Mouse (Mus musculus): ENCODE measurements around the gene Nrcam. TPM values are rescaled to one million over a fixed set of nuclear protein-coding genes. Genes with fewer than 3 reads are reported as not detected.
"Not testable (repeated sequence)": the region's sequence is repeated elsewhere in the genome, so short reads cannot be mapped to it uniquely, and the experiment has no call there.

The Nrcam gene
- 100 to 1,000 TPM; 495 to 532 (median 509) TPM for total RNA-seq (2022)

DNA sequence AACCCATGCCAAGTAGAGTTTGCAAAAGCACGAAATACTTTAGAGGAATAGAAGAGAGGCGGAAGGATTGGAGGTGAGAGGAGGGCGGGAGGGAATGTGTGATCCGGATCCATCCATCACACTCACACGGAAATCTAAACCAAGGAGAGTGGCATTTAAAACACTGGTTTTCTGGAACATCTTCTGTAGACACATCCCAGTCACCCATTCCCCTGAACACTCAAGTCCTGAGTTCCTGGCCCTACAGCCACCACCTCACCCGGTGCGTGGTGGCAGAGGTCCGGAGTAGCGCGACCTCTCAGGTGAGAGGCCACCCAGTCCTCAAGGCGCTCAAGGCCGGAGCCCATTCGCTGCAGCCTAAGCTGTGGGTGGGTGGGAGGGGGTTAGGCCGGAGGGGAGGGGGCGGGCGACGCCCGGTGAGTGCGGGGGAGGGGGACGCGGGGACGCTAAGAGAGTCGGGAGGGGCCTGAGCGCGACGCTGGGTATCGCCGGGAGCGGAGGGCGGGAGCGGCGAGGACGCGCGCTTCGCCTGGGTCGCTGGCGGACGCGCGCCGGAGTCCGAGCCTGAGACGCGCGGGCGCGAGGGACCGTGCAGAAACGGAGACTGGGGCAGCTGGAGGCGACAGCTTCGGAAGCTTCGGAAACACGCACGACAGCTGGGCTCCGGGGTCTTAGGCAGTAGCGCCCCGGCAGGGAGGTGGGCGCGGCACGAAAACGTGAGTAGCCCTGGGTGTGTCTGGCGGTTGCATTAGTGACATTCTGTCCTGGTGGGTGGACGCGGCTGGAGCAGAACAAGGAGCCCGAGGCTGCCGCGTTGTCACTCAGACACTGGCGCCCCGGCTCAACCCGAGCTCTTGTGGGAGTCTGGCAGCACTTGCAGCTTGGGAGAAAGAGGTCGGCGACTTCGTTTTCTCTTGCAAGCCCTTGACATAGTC lies at the start of gene Nrcam:
Gene Nrcam (plus strand): TSS at position 505 of the 935 bp plus-strand sequence.
- DNase-seq (ENCODE audit: low spot score in 2 of 2): peak; percentile 52 to 70

- DNase-seq (ENCODE audit: low spot score in 2 of 2): not testable (repeated sequence)
These were observed 48.5 kb upstream of the Nrcam start for GRCm38 (mm10) chr12:44280147-44280546.

DNA sequence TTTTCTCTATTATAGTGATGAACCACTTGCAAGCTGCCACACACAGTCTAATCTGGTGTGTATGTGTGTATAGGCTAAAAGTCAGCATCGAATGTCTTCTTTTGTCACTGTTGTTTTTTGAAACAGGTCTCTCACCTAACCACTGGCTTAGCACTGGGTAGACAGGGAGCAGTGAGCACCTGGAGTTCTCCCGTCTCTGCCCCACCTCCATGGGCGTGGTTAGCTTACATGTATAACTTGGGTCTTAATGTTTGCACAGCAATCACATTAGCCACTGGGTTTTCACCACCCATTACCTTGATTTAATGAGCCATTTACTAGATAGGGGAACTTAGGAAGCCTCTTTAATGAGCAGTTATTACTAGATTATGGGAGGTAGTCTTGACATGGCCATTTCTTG lies 47.2 kb upstream of the Nrcam start:
- DNase-seq (ENCODE audit: low spot score in 2 of 2): no peak

GRCm38 (mm10) chr12:44283378-44283777 lies 45.3 kb upstream of the Nrcam start:
- DNase-seq (ENCODE audit: low spot score in 2 of 2): no peak

DNA sequence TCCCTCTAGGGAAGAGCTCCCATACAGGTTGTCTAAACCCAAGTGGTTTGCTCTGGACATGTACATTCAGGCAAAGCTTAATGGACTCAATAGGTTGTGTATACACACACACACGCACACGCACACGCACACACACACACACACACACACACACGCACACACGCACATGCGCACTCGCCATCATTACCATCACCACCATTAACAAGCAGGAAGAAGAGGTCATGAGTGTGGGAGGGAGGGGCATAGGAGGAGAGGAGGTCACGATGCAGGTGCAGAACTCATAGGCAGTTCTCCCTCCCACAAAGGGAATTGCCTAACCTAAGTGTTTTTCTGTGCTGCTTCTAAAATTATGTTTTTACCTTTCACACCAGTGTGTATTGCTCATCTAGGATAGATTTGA lies 41.7 kb upstream of the Nrcam start:
- DNase-seq (ENCODE audit: low spot score in 2 of 2): no peak

DNA sequence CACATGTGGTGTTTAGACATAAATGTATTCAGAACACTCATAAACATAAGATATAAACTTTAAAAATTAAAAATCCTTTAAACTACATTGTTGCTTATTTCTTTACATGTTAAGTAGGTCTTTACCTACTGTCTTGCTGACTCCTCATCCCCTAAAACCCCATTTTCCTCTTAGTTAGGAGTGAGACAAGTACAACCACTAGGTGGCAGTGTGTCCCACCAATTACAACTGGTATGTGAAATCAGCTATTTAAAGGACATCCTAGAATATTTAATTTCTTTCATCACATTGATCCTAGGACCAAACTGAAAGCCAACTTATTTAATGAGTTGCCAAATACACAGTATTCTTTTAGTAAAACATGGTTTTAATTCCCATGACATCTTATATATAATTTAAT lies 36.4 kb upstream of the Nrcam start:
- DNase-seq (ENCODE audit: low spot score in 2 of 2): peak in 1 of 2 experiments; percentile 71

GRCm38 (mm10) chr12:44300793-44301192 lies 27.9 kb upstream of the Nrcam start:
- DNase-seq (ENCODE audit: low spot score in 2 of 2): no peak

DNA sequence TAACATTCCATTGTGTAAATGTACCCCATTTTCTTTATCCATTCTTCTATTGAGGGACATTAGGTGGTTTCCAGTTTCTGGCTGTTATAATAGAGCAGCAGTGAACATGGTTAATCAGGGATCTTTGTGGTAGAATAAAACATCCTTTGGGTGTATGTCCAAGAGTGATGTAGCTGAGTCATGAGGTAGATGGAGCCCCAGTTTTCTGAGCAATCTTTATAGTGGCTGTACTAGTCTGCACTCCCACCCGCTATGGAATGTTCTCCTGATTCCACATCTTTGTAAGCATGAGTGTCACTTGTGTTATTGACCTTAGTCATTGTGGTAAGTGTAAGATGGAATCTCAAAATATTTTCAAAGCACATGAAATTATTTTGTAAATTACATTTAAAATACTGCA lies 24.7 kb upstream of the Nrcam start:
- no peak for DNase-seq (ENCODE audit: low spot score in 2 of 2)

DNA sequence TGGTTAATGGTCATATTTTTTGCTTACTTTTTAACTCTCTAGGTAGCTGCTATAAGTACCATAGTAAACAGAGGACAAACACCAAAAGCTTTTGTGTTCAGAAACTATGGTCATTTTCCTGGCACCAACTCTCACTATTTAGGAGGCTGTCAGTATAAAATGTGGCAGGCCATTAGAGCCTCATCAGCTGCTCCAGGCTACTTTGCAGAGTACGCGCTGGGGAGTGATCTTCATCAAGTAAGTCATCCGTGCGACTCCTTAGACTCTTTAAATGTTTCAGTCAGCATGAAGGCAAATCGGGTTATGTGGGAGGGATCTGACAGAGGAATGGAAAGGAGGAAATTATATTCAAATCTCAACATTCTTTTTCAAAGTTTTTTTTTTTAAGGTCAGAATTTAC lies 23.8 kb upstream of the Nrcam start:
- DNase-seq (ENCODE audit: low spot score in 2 of 2): no peak

- no peak for DNase-seq (ENCODE audit: low spot score in 2 of 2)
These were observed 20.5 kb upstream of the Nrcam start for GRCm38 (mm10) chr12:44308221-44308620.

DNA sequence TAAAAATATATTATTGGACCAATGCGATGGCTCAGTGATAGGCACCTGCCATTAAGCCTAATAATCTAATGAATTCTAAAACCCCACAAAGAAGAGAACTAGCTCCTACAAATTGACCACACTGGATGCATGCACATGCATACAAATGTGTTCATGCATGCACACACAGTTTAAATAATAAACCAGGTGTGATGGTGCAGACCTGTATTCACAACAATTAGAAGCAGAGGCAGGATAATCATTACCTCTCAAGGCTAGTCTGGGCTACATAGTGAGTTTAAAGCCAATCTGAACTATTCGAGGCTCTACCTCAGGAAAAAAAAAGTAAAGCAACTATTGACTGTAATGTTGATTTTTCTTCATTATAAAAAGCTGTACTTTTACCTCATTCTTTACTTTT lies 13.5 kb upstream of the Nrcam start:
- DNase-seq (ENCODE audit: low spot score in 2 of 2): no peak

- DNase-seq (ENCODE audit: low spot score in 2 of 2): peak in 1 of 2 experiments; percentile 25
These were observed 3.6 kb upstream of the Nrcam start for GRCm38 (mm10) chr12:44325091-44325490.

- no peak for DNase-seq (ENCODE audit: low spot score in 2 of 2)
These were observed 1.2 kb upstream of the Nrcam start for GRCm38 (mm10) chr12:44327452-44327851.

- DNase-seq (ENCODE audit: low spot score in 2 of 2): peak; percentile 52 to 65
These were observed 881 bp downstream of the Nrcam start for GRCm38 (mm10) chr12:44329316-44330215.

GRCm38 (mm10) chr12:44330216-44330719 lies 1.6 kb downstream of the Nrcam start:
- no peak for DNase-seq (ENCODE audit: low spot score in 2 of 2)

DNA sequence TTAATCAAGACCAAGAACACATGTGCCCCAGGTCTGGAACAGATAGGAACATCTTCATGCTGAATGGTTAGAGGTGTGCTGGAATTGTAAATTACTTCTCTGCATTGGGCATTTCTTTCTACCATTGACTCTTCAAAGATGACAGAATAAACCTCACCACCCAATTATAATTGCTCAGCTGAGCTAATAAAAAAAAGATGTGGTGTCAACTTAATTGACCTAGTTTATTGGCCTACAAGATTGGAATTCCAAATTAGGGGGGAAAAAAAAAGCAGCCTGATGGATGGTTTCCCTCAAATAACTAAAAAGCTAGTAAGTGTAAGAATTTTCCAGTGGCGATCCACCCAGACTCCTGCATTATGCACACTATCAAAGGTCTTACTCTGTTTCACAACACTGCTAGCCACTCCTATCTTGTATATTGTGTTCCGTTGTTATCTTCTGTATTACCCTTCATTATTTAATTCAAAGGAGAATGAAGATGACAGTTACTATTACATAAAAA lies 8.5 kb downstream of the Nrcam start:
- no peak for DNase-seq (ENCODE audit: low spot score in 2 of 2)

DNA sequence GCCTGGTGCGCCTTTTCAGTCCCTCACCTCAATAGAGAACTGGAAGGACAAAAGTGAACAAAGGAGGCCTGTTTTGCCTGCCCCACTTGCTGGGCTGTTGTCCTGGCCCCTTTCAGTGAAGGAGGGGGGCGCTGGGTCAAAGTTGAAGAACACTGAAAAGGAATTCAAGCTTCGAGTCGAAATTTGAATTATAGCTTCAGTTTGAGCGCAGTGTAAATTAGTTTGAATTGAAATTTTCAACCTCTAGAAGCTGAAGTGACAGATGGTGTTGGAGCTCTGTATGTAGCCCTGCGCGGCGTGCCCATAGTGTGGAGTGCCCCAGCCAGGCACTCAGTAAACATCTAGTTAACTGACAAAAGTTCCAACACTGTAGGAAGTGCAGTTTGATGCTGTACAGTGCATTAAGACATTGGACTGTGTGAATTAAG lies 9.5 kb downstream of the Nrcam start:
- no peak for DNase-seq (ENCODE audit: low spot score in 2 of 2)

GRCm38 (mm10) chr12:44344075-44344474 lies 15.4 kb downstream of the Nrcam start:
- DNase-seq (ENCODE audit: low spot score in 2 of 2): no peak

DNA sequence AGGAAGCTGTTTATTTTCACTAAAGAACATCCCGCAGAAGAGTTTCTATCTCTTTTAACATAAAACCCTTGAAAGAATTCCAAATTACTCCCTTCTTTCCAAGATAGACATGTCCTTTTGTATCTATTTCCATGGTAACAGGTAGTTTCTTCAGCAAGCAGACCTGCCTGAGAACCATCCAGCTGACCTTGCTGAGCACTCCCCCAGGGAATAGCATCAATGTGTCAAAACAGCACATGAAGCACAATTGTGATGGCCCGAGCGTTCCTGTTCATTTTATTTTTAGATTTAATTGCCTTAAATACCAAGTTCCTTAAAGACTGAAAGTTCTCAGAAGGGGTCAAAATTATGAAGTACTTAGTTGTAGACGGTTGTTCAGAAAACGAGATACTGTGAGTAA lies 16.6 kb downstream of the Nrcam start:
- no peak for DNase-seq (ENCODE audit: low spot score in 2 of 2)

GRCm38 (mm10) chr12:44346143-44346542 lies 17.5 kb downstream of the Nrcam start:
- DNase-seq (ENCODE audit: low spot score in 2 of 2): no peak

- DNase-seq (ENCODE audit: low spot score in 2 of 2): no peak
These were observed 26.4 kb downstream of the Nrcam start for GRCm38 (mm10) chr12:44355116-44355515.

- DNase-seq (ENCODE audit: low spot score in 2 of 2): no peak
These were observed 28.8 kb downstream of the Nrcam start for GRCm38 (mm10) chr12:44357460-44357859.

Measured in layer of hippocampus, adult 8-10 months (tissue).